Mouse (Mus musculus) heart, adult 18-20 months (tissue): ENCODE data around the gene Tubb4b. TPM values are rescaled to one million over a fixed set of nuclear protein-coding genes. Genes with fewer than 3 reads are reported as not detected.
A peak's percentile ranks its signal among the peaks of the same experiment; 100 is the strongest.

Experiments used
- DNase-seq, 2 experiments: peaks; one replicate each; pipeline ENCODE4 v3.0.0; 2021 to 2022; ENCODE audit warnings: mixed read lengths in 1 of 2
- total RNA-seq, 2 experiments: library from RNA; stranded (reverse); gene quantifications; 2 replicates each; pipeline ENCODE4 v1.2.3; 2021

Gene Tubb4b
- total RNA-seq, 2 experiments from 2014 or later = 289 to 308 TPM

DNA sequence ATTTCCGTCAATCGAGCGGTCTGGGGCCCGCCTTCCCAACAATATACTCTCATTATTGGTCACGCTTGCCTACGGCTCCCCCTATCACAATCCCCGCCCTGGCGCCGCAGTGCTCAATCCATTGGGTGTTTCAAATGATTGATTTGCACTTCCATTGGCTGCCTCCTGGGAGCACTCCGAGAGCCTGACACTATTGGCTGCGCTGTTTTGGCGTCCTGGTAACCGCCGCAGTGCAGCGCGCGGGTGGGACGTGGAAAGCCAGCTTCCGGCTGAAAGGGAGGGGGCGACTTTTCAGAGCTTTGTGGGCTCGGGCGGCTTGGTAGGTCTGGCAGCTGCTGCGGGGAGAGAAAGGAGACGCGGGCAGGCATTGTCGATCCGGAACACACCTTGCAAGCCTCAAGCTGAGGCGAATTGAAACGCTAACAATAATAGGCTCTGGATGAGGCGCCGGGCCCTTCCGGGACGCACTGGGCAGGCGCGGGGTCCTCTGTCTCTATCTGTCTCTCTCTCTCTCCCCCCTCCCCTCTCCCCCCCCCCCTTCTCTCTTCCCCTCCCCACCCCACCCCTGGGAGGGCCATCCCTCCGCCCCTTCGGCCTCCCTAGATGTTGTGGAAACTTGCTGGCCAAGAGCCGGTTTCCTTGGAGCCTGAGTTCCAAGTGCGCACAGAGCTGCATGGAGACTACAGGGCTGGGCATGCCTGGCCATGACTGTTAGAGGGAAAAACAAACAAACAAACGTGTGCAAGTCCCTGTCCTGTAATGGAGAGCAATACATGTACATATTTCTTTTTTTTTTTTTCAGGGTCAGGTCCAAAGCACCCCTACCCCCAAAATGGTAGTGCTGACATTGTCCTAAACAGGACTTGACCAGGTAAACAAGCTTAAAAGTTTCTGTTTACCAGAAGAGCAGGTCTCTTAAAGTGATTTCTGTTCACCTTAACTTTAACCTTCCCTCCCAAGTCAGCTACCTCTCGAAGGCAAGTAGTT lies 557 bp upstream of the Tubb4b start:
- peak; percentile 98 to 100 for DNase-seq

DNA sequence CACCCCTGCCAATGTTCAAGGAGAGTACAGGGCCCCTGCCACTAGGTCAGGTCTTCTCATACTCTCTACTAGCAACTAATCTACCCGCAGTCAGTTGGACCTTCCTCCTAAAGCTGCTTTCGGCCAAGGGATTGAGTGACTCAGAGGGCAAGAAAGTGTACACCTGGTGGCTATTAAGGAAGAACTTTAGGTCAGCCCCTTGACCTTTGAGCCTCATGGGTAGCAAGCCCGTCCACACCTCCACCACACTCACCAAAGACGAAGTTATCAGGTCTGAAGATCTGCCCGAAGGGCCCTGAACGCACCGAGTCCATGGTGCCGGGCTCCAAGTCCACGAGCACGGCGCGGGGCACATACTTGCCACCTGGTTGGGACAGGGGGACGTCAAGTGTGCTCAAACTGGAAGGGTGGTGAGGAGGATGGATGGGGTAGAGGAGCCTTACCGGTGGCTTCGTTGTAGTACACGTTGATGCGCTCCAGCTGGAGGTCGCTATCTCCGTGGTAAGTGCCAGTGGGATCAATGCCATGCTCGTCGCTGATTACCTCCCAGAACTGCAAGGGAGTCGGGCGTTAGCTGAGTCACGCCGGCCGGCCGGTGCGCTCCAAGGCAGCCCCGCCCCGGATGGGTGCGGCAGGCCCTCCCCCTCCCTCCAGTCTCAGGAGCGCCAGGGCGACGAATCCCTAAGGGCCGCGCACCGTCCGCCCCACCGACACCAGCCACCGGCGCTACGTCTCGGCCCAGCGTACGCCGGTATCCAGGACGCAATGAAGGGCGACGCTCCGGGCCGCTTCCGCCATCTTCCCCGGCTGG lies 616 bp downstream of the Tubb4b start:
- DNase-seq = peak; percentile 86 to 92

DNA sequence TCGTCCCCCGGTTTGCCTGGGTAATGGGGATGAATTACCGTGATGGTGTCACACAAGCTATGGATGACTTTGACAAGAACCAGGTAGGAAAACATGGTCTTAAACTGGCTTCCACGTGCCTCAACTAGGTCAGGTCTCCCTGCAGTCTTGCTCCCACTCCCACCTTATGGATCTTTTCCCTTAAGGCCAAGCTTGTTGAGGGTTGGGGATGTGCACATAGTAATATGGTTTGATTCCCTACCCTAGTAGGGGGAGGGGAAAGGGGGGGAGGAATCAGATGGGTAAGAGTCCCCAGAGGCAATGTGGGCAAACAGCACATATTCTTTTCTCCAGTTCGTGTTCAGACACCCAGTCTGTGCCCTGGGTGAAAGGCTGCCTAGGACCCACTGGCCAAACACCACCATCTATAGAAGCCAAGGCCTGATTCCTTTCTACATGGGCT lies 3.1 kb downstream of the Tubb4b start:
- no peak for DNase-seq

DNA sequence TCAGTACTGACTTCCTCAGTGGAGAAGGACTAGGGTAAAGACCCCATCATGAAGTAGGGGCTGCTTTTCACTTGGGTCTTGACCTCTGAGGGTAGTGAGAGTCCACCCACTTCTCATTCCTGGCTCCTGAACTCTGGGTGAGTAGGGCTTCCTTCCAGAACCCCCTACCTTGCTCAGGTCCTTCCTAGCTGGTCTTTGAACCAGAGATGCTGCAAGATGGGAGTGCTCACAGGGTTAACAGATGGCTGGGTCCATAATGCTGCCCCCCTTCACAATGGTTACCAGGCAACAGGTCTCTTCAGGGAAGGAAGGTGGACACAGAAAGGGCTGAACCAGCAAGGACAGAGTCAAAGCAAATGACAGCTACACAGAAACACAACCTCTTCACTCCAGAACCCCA lies 6.1 kb downstream of the Tubb4b start, which contains the start of gene Fam166a:
Gene Fam166a, plus strand, starts transcription at position 301 of the 400 bp plus-strand sequence.
- DNase-seq = no peak

DNA sequence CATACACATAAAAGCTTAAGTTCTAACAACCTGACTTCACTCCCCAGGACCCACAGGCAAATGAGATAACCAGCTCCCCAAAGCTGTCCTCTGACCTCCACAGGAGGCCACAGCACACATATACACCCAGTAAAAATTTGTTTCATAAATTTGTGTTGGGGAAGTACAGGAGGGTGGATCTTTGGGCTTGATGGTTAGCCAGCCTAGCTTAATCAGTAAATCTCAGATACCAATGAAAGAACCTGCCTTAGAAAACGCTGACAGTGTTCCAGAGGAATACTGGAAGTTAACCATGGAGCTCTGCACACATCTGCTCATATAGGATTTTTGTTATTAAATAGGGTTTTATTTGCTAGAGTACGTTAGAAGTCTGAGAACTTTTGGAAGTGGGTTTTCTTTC lies 6.8 kb downstream of the Tubb4b start:
- no peak for DNase-seq

DNA sequence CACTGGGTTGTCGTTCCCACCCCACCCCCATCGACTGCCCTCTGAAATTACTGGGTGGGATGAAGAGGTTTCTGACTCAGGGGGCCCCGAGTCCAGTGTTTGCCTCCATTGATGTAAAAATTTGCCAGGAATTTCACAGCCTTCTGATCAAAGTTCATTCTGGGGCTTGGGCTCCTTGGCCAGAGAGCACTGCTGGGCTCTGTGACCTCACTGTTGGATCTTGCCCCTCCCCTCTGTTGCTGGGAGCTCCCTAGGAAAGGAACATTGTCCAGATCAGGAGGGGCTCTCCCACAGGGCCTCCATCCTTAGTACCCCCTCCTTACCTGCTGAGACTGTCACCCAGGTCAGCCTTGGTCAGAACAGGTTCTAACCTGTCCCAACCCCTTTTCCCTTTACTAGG lies 10.1 kb downstream of the Tubb4b start, which contains the start of gene Stpg3:
Gene Stpg3, minus strand, starts transcription at position 194 of the 400 bp plus-strand sequence.
- no peak for DNase-seq

DNA sequence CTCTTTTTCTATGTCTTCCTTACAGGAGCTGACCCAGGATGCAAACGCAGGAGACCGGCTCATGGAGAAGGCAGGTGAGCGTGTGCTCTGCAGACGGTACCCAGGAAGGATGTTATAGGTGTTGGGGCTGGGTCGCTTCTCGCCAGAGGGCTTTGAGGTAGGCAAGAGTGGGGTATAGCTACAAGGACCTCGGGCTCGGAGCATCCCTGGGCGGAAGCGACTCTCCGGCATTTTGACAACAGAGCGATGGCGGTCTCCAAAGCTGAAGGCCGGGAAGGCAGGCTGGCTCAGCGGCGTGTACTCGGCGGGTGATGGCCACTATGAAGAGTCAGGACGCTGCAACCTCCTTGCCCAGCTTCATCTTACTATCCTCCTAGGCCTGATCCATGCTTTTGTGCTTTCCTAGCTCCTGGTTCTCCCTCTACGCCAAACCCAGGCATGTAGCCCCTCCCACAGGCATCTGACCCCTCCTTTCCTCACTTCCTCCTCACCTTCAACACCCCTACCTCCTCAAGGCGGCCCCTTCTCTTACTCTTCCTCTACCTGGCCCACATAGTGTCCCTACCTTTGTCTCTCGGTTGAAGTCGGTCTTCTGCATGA lies 11.1 kb downstream of the Tubb4b start:
- no peak for DNase-seq

DNA sequence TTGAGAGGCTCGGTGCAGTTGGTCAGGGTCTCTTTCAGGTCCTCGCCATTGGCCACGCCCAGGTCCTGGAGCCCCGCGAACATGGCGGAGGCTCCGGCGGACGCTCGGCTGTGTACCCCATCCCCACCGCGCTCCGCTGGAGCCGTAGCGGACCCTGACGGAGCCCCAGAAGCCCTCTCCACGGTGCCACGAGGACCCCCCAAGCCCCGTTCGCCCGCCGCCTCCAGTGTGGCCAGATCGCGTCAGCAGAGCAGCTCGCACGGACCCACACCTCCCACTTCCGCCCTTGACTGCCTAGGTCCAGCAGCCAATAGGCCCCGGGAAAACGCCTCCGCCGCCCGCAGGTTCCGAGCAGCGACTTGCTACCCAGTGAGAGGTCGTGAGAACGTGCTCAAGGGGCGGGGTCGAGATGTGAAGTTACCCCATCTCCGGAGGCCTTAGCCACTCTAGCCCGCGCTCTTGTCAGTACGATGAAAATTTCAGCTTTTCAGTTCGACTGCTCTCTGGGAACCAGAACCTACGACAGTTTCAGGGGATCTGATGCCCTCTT lies 13.3 kb downstream of the Tubb4b start, which contains the start of gene Nelfb:
Gene Nelfb, minus strand, starts transcription at position 369 of the 550 bp plus-strand sequence.
- peak; percentile 93 to 95 for DNase-seq

DNA sequence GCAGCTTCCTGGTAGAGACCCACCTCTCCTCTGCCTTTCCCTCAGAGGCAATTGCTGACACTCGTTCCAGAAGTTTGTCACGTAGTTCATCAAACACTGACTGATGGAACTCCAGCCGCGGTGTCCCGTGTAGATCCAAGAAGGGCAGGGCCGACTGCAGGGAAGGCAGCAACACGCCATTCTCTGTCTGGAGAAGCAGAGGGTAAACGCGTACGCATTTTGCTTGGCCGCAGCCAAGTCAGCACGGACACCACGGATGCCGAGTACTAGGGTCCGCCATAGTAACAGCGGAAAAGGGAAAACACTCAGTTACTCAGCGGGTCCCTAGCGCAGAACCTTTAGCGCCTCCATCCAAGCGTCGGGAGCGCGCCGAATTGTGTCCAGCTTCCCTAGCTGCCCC lies 13.8 kb downstream of the Tubb4b start:
- peak in 1 of 2 experiments; percentile 14 for DNase-seq

DNA sequence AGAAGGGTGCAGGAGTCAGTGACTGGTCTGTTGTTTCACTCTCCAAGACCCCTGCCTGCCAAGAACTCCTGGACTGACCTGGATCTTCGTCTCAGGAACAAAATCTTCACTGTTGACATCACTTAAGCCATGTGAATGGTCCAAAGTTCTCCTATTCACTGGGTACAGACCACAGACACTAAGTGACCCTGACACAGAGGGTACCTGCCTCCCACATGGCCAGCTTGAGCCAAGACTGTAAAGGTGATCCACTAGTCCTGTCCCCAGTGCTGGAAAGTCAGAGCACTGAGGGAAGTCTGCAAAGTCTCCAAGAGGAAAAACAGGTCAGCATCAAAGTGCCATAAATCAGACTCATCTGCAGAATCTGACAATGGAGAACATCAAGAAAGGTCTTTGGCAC lies 16.9 kb downstream of the Tubb4b start:
- DNase-seq = no peak

DNA sequence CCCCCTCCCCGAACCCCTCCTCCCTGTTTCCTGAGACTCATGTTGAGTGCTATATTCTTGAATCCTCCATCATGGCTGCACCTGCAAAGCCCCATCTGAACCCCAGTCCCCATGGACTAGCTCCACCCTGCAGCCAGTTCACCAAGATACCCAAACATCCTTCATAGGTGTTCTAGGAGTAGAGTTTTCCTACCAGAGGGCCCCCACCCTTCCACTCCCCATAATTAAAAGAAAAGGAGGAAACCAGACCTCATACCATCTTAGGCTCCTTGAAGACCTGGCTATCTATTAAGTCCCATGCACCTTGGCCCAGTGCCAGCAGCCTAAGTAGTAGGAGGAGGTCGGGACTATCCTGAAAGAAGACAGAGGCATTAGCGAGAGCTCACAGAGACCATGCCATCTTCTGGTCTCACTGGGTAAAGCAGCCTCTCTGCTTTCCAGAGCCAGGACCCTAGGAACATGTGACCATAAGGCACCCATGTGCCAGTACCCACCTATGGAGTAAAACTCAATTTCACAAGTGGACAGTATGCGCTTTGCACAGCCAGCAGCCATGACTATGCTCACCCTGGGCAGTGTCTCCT lies 20.8 kb downstream of the Tubb4b start:
- DNase-seq = no peak

DNA sequence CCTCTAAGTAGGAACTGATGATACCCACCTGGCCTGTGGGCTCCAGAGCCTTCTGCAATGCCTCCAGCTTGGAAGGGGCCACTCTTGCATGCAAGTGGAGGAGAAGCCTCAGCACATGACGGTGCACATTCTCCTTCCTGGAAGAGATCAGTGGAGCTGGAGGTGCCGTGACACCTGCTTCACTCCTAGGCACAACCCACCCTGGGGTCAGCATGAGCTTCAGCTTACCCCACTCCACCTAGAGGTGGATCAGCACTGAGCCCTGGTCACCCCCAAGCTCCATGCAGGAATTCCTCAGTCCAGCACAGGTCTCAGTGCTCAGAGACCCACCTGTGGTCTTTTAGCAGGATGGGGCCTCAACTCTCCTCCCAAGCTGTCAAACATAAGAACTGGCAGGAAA lies 23.9 kb downstream of the Tubb4b start:
- DNase-seq = no peak

DNA sequence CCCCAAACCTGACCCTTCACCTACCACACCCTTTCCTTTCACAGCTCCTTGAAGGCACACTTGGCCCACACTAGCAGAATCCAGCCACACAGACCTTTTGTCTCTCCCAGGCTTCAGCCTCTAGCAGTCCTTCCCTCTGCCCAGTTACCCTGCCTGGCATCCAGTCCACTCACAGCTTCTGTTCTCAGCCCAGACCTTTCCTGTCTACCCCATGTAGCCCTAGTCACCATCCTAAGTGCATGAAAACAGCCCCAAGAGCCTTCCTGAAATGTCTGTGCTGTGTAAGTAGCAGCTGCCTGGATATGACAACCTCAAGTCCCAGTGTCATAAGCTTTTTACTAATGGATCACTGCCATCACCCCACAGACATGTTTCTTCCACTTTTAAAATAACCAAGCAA lies 26.6 kb downstream of the Tubb4b start:
- peak in 1 of 2 experiments; percentile 19 for DNase-seq

DNA sequence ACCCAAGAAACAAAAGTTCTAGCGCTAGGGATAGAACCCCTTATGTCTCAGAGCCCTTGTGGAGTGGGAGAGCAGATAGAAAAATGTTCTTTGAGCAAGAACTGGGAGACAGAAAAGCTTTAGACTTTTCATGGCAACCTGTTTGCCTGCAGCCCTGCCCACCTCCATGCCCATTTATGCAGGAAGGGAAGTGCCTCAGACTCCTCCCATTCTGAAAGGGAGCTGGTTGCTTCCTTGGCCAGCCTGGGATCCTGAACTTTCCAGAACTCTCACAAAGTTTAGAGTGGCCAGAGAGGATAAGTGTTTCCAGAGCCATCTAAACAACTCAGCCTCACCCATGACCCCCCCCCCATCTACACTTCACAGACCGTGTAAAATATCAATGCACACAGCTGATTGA lies 27.3 kb downstream of the Tubb4b start:
- peak in 1 of 2 experiments; percentile 48 for DNase-seq

DNA sequence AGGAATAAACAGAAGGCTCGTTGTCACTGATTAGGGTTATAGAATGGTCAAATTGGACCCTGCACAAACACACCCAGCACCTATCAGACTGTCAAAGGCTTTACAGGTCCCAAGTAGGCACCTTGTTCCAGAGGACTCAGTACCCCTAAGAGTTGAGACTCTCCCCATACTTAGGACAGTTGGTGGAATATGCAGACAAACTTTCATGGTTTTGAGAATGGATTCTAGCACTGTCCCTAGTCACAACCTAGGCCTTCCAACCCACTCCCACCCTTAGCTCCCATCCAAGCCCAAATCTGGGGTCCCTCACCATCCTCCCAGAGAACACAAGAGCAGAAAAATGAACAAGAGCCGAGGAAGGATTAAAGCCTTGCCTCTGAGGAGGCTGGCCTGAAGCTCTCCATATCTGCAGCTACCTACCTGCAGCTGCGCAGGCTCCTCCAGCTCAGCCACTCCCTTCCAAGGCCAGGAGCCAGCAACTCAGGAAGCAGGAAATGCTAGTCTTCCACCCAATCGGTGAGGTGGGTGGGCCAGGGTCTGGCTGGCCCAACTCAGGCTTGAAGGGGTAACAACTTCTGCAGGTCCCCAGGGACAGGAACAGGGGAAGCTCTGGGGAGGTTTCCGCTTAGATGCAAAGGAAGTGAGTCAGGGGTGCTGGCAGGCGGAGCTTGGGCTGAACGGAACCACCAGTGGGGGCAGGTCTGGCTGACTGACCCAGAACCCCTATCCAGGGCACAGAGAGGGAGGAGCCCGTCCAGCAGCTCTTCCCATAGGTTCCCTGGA lies 28.1 kb downstream of the Tubb4b start, which contains the start of gene Tor4a:
Gene Tor4a, minus strand, starts transcription at position 715 of the 783 bp plus-strand sequence.
- peak; percentile 87 to 97 for DNase-seq

DNA sequence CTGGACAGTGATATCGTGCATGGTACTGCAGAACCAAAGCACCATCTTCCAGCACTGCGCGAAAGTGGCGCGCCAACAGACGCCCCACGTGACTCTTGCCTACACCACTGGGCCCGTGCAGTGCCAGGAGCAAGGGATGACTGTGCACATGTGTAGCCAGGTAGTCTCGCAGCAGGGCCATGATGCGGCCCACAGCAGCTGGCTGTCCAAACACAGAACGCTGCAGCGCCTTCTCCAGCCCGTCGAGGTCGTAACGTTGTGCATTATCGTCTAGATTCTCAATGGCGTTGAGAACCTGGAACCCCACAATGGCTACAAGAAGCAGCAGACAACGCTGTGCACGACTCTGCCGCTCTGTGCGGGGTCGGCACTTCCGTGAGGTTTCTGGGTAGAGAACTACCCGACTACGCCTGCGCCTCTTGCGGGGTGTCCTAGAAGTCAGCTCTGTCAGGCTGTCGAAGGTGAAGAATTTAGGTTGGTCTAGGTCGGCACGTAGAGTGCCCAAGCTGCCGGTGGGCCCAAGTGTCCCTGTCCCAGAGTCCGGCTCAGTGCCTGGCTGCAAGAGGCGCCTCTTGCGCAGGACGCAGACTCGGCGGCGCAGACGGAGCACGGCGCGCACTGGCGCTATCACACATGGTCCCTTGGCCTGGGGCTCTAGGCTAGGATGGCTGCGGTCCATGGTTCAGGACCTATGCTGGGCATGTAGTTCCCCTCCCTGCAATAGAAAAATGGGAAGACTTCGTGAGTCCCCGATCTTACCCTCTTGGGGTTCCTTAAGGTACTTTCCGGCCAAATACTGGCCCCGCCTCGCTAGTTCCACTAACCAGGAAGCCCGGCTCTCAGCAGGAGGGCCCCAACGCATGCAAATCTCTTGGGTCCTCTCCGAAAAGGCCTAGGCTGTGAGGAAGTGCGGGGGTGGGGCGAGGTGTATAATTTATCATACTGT lies 29.0 kb downstream of the Tubb4b start:
- peak; percentile 81 to 91 for DNase-seq

DNA sequence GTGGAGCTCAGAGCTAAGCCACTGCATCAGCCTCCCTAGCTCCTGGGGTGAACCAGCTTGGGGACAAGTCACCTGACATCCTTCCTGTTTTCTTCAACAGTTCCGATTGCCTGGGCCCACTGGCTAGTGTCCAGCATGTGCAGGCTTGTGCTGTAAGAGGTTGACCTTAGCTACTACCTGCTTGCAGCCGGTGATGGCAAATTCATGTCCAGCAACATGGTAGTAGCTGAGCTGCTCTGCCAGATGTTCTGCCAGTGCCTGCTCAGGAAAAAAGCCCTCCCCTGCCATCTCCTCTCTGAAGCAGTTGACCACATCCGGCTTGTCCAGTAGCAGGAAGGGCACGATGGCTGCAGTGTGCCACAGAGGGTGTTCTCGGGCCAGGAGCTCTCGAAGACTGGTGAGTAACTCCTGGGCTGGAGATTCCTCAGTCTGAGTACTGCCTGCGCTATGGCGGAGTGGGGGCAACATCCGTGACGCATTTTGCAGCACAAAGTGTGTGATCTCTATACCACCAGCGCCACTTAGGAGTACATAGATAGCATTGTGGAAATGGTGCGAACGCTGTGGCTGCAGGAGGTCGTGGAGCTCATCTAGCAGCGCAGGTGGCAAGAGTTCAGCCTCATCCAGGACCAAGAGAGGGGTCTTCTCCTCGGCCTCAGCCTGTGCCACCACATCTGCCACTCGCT lies 29.9 kb downstream of the Tubb4b start:
- peak; percentile 44 to 49 for DNase-seq

DNA sequence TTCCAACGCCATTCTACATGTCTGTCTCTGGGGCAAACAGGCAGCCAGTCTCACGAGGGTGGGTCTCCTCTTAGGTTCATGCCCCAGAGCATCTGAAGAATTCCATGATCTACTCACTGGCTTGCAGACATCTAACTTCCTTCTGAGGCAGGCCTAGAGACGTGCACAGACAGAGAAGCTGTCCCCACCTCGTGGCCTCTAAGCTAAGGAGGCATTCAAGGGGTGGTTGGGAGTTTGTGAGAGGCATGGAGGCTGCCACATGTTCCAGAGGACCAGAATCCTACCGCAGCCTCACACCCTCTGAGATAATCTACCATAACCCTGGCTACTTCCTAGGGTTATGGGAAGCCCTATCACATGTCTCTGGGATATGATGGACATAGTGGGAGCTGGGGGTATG lies 30.5 kb downstream of the Tubb4b start:
- DNase-seq = no peak

DNA sequence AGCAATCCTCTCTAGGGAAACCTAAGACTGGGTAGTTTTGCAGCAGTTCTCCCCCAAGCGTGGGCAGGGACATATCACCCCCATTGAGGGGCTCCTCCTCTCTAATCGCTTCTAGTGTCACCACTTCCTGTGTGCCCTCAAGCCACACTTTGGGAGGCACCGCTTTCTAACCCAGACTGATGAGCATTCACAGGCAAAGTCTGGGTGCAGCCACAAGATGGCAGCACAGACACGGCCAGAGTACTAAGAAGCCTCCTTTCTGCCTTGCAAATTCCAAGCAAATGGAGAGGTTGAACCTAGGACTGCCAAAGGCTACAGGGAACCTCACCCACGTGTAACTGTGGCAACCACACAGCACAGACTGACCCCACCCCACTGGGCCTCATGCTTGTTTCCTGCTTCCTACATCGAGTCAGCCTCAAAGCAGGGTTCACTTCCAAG lies 31.2 kb downstream of the Tubb4b start:
- DNase-seq = peak; percentile 88 to 90
